Mouse (Mus musculus) adrenal gland, postnatal 25 days (tissue): ENCODE data around the gene Fignl2. TPM values are rescaled to one million over a fixed set of nuclear protein-coding genes. Genes with fewer than 3 reads are reported as not detected.

Experiments
- DNase-seq: peaks from one replicate; pipeline ENCODE4 v3.0.0; 2021; ENCODE audit warnings: mixed read lengths
- total RNA-seq: library from RNA; stranded (reverse); gene quantifications from 2 replicates; pipeline ENCODE4 v1.2.3, GENCODE M21; 2021

Gene Fignl2
- total RNA-seq, 1 experiment from 2014 or later = 10.2 TPM

DNA sequence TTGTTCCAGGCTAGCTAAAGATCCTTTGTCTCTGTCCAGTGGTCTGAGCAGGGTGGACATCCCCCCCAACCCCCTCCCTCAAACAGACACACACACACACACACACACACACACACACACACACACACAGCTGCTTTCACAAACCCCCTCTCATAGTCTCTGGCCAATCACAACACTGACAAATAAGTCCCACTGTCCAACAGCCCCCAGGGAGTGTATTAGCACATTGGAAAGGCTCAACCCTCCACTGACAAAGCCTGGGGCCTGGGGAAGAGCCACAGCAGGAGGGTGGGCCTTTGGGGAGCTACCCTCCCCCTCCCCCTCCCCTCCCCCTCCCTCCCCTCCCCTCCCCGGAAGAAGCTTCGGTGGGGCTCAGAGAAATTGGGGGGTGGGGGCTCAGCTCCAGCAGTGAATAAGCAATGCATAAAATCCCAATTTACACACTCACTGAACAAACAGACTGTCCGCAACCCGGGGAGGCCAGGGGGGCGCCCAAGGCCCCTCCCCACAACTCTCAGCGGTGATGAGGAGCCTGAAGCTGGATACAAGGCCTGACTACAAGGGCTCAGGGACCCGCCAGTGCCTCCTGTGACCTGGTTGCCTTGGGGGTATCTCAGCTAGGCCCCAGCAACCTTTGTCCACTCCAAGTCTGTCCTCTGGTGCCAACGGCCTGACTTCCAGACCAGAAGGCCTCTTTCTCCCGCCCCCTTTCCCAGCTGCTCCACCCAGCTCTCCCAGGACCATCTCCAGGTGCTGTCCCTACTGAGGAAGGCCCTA is 11.3 kb downstream of the Fignl2 start:
- DNase-seq = no peak

DNA sequence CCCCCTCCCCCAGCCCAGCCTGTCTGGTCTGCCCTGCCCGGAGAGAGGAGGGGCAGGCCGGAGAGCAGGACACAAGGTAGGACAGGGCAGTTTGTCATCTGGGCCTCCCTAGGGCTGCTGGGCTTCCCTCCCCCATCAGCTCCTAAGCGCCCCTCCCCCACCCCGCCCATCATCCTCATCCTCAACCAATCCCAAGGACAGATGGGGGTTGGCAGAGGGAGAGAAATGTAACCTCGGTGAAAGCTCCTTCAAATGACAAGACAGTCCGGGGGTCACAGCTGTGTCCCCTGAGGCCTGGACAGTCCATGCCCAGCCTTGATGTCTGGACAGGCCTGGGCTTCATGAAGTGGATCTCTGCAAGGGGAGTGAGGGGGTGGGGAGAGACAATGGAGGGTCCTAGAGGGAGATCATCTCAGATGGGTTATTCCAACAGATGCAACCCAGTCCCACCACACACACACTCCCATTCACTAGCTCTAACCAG is 12.0 kb downstream of the Fignl2 start:
- DNase-seq = no peak

DNA sequence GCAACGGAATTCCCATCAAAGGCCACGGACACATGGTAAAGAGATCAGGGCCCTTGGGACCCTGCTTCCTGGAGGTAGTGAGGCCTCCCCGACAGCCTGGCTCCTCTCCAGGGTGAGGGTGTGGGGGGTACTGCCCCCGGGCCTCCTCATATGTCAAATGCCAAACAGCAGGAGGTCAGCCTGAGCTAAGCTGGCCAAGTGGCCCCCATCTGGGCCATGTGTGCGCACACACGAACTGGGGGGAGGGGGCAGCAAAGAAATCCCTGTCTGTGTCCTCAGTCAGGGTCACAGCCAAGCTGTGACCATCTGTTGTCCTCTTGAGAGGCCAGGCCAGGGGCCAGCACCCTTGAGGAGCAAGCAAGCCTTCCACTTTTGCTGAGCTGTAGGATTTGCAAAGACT is 13.3 kb downstream of the Fignl2 start:
- DNase-seq = no peak

DNA sequence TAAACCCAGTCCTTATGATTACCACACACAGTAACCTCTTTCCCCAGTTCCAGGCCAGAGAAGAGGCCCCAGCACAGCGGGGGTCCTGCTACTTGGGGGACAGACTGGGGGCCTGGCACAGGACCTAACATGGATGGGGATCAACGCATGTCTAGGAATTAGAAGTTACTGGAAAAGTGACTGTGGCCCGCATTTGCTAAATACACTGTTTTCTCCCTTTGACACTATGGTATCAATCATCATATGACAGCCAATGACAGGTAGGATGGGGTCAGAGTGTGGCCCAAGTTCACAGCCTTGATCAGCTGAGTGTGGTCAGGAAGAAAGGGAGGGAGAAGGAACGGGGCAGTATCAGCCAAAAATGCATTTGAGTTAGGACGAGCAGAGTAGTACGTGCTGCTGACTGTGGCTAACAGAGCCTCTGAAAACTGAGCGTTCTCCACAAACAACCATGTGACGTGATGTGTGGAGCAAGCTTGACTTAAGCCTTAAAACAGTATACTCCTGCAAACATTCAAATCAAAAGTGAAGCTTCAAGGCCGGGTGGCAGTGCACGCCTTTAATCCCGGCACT is 18.0 kb downstream of the Fignl2 start:
- no peak for DNase-seq

DNA sequence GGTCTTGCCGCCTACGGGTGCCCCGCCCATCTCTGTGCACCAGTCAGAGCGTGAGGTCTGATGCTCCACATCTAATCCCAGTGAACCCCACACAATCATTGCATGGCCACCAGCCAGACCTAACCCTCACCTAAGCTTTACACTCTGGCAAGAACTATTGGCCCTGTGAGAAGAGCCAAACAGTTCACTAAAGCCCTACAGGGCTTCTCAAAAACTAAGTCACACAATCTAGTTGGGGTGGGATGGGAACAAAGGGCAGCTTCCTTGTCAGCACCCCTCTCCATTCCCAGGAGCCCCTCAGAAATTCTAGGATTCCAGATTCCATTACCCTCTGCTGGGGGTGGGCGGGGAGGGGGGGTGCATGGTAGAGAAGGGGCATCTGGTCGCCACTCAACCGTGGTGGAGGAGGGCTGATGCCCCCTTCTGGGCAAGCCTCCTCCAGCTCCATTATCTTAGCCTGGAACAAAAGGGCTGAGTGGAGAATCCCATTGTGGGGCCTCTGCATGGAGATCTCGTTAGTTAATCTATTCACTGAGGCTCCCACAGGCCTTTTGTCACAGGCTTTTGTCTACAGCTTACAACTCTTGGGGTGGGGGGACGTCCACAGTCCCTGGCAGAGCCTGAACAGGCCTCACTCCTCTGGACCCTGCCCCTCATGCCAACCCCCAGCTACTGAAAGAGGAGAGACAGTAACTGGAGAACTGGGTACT is 18.6 kb downstream of the Fignl2 start:
- no peak for DNase-seq

DNA sequence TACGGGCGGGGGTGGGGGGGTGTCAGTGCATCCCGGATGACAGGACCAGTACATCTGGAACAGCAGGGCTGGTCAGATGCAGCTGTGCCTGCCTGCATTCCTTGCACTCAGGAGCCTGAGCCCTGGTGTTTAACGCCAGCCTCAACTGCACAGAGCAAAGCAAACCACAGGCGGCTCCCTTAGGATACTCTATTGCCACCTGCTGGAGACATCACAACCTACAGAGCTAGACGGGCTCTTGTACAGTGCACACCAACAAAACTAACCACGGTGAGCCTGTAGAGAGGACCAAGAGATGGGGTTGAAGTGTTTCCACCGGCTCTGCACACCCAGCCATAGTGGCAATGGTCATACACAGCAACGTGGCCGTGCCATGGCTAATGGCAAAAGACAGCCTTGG is 22.1 kb downstream of the Fignl2 start:
- DNase-seq = peak; percentile 39

DNA sequence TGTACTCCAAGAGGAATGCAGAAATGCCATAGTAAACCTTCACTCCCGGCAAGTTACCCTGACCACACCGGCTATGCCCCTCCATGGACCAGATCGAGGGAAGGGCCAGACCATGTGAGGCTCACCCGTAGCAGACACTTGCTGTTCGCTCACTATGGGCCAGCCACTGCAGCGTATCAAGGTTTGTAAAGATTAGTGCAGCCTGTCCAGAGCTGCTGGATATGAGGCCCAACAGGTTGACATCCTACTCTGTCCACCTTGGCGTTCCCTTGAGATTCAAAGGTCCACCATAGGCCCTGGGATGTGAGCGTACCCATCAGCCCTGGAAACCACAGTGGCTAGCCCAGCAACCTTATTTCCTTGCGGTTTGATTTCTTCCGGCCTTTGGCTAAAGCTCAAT is 23.8 kb downstream of the Fignl2 start:
- DNase-seq = no peak

DNA sequence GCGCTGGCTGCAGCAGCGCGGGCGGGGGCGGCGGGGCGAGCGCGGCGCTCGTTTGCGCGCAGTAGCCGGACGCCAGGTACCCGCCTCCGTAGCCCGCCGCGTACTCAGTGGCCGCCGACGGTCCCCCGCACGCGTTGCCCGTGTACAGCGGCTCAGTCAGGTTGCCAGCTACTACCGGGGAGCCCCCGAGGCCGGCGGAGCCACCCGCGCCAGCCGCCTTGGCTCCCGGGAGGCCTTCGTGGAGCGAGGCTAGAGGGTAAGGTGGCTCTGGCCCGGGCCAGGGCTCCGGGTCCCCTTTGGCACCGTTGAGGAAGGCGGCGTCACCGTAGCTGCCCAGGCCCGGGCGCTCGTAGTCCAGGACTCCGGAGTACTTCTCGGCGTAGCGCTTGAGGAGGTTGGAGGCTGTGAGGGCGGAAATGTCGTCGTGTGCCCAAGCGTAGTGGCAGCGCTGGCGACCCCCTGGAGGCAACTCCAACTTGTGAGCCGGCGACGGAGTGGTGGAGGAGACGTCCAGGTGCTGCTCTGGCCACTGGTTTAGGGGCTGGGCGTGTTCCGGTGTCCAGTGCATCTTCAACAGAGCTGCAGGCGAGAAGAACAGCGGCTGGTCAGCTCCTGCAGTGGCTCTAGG is 24.4 kb downstream of the Fignl2 start:
- DNase-seq = no peak

DNA sequence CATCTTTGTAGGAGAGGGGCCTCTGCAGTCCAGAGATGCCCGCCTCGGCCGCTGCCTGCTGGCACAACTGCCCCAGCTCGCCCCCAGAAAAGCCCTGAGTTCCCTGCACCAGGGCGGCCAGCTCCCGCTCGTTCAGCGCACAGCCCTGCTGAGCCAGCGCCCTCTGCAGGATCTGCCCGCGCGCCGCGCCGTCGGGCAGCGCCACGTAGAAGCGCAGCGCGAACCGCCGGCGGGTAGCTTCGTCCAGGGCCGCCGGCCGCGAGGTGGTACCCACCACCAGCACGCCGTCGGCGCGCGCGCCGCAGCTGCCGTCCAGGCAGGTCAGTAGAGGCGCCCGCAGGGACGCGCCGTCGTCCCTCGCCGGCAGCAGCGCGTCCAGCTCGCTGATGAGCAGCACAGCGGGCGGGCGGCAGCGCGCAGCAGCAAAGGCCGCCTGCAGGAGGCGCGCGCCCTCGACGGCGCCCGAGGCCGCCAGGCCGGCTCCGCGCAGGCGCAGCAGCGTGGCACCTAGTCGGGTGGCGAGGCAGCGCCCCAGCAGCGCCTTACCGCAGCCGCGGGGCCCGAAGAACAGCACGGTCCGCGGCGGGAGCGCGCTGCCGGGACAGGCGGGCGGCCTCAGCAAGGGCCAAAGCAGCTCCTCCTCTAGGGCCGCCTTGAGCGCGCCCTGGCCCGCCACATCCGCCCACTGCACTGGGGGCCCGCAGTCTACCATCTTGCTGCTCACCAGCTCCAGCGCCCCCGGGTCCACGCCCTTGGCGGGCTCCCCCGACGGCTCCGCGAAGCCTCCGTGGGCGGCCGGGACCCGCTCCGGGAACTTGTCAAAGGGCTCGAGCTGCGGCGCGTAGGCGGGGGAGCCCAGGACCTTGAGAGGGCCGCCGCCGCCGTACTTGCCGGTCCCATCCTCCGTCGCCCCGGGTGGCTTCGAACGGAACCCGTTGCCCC is 25.5 kb downstream of the Fignl2 start:
- DNase-seq = peak; percentile 54

DNA sequence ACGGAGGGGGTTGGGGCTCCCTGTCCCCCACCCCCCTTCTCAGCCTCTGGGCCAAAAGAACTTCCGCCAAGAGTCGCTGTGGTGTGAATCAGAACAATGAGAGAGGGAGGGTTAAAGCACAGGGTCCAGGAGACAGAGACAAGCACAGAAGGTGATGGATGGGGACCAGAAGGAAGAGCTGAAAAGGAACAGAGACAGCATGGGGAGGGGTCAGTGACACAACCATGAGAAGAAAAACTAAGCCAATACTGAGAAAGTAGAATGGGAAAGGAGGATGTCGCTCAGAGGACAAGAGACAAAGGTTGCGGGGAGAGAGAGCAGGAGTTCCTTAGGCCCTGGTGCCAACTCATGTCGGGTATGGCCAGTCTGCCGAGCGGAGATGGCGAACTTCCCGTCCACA is 26.5 kb downstream of the Fignl2 start:
- no peak for DNase-seq

DNA sequence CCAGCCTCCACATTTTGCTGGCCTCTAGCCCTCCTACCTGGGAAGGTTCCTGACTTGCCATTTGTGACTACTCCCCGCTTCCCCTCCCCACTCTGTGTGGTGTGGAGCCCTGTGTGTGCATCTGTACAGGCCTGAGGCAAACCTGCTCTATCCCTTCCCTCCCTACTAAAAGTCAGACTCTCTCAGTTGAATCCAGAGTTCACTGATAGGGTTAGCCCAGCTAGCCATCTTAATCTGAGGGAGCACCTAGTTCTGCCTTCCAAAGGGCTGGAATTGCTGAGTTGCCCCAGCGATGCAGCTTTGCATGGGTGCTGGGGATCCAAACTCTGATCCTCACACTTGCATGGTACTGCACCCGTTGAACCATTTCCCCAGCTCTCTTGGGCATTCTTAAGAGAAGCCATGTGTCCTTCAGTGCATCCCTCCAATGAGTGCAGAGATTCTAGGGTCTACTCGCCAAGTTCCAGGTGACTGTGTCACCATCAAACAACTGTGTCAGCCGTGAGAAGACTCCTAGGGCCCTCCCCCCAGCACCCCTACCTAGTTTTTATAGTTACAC is 29.9 kb downstream of the Fignl2 start:
- DNase-seq = no peak

DNA sequence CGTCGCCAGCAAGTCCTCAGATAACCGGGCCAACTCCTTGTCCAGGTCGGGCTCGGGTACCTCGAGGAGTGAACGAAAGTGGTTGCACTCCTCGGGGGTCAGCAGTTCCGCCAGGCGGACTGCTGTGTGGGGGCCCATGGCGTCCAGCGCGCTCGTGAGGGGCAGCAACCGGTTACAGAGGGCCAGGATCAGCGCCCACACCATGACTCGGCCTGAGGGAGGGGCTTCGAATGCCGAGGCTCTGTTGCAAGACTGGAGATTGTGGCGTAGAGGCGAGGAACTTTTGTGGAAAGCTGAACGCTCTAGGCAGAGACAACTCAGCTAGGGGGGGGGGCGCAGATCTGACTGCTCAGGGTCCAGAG is 31.2 kb downstream of the Fignl2 start, which contains the start of gene Gm47841:
TSS of gene Gm47841 (minus strand) at position 204 of the 362 bp plus-strand sequence.
- no peak for DNase-seq

DNA sequence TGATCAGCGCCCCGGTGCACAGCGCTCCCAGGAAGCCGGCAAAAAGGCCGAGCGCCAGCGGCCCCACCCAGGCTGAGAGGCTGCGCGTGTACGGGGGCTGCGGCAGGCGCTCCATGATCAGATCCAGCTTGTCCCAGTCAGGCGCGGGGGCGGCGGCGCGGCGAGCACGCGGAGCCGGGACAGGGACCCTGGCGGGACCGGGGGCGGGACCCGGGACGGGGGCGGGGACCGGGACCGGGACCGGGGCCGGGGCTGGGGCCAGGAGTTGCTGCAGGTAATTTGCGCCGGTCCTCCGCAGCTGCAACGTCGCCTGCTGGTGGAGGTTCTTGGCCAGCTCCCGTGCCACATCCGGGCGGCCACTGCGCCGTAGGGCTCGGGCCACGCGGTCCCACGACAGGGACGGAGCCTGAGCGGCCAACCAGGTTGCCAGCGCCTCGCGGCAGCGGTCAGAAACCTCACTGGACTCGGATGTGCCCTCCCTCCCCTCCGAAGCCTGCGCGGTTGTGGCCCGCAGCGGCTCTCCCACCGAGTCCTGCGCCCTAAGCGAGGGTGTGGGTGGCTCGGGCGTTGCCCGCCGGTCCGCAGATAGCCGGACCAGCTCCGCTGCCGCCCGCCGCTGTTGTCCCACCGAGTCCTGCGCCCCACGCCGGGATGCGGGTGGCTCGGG is 31.7 kb downstream of the Fignl2 start:
- DNase-seq = peak; percentile 50

DNA sequence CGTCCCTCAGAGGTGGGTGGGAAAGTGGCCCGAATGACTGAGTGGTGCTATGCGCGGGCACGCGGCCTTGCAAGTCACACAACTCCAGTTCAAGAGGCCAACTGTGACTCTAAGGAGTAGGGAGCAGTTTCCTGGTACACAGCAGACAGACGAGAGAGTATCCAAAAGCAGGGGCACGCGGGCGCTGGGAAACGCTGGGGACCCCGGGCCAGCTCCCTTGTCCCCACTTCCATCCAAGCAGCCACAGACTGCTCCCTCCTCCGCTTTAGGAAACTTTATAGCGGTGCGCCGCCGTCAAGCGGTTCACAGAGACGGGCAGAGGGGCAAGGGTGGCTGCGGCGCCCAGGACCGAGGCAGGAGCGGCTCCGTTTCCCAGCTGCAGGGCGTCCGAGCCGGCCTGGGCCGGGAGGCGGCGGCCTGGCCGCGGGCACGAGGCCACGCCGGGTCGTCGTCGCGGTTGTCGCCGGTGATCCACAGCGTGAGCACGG is 32.3 kb downstream of the Fignl2 start:
- no peak for DNase-seq

DNA sequence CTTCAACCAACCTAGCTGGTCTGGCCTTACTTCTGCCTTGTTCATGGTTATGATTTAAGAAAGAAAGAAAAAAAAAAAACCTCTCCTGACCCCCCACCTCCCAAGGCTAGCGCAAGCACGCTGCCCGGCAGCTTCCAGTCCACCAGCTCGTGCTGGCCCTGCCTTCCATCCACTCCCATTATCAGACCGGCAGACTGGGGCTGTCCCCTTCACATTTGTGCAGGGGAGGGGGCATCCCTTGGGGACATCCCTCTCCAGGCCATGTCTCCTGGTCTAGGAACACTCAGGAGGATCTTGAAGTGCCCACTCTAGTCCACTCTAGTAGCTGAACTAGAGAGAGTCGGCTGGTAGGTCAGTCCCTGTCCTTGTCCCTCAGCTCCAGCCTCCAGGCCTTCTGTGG is 33.8 kb downstream of the Fignl2 start:
- DNase-seq = no peak

DNA sequence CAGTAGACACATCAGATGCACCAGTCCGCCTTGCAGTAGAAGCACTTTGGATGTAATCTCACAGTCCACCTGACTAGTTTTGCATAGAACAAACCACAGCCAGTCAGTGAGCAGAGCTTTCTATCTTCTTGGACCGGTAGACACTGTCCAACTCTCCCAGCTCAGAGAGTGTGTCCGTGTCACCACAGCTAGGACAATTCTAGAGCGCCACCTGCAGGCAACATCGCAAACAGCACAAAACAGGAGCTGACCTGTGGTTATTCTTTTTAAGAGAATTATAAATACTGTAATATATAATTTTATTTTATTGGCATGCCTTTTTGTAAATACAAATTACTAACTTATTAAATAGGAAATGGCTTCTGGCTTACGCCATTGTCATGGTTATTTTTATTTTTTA is 35.8 kb downstream of the Fignl2 start:
- DNase-seq = peak; percentile 69

DNA sequence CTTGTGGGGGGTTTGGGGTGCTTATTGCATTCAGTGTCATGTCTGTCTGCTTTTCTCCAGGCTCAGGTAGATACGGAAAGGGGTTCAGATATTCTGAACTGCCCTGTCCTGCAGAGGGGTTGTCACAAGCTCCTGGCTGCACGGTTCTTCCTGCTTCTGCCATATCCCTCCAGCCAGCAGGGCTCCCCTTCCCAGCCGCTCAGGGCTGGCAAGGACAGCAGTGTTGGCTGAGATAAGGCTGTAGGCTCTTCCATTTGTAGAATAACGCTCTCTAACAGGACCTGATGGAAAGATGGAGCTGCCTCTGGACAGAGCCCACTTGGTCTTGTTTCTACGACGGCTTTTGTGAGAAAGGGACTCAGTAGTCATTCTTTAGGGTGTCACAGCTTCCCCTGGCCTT is 36.4 kb downstream of the Fignl2 start:
- DNase-seq = no peak

DNA sequence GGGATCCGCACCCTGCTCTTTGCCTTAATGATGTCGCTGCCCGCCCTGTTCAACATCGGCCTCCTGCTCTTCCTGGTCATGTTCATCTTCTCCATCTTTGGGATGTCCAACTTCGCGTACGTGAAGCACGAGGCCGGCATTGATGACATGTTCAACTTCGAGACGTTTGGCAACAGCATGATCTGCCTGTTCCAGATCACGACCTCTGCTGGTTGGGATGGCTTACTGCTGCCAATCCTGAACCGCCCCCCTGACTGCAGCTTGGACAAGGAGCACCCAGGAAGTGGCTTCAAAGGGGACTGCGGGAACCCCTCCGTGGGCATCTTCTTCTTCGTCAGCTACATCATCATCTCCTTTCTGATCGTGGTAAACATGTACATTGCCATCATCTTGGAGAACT is 38.7 kb downstream of the Fignl2 start:
- no peak for DNase-seq

DNA sequence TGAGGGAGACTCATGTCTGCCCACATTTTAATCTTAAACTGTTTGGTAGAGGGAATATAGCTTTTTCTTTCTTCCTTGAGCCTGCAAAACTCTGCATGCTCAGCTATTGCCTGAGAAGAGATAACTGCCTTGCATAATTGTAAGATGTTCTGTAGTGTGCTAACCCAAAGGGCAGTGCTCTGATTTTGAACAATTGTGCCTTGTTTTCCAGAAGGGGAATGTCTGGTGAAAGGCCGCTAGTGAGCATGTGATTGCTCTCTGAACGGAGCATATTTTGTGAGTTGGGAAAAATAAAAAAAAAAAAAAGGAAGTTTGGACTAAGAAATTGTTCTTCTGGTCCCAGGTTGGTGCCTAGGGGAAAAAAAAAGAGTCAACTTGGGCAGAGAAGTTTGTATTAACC is 49.4 kb downstream of the Fignl2 start:
- no peak for DNase-seq

DNA sequence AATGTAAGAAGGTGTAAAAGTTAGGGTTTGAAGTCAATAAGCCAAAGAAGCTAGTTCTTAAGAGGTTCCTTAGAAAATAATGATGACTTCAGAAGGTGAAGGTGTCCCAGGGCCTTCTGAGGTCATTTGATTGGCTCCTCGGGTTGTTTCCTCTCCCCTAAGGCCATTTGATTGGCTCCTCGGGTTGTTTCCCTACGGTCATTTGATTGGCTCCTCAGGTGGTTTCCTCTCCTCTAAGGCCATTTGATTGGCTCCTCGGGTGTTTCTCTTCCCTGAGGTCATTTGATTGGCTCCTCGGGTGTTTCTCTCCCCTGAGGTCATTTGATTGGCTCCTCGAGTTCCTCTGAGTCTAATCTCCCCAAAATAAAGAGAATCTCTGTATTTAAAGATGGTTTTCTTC is 67.0 kb downstream of the Fignl2 start:
- no peak for DNase-seq
